Mouse (Mus musculus): ENCODE results near the gene Ddx42.

DNA sequence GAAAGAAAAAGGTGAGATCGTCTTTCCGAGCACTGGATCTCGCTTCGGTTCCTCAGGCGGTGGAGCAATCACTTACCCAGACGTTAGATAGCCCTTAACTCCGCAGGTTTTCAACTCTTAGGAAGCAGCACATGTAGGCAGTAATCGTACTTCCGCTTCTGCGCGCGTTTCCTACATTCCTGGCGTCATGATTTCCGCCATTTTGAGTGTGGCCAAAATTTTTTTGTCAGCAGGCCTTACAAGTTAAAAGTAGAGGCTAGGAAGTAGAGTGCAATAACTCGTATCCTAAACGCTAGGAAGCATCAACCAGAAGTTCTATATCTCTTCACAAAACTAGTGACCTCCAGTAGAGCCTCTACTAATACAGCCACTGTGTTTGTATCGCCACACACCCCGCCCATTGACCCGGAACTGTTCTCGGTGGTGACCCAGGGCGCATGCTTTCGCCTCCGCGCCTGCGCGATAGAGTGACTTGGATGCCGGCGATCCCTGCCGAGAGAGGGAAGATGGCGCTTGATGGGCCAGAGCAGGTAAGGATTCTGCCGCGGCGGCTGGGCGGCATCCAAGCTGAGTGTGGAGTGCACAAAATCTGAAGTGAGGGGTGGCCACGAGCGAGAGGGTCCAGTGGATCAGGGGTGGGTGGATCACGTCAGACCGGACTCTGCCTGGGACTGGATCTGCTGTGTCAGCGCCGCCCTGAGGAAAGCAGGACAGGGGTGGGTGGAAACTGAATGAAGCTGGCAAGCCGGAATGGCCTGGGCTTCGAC, 39.1 kb downstream of the Ddx42 start, which contains the start of the genes Ftsj3 and Psmc5:
- TF ChIP-seq CTCF (IDR thresholded peaks at IDR 0.05; ENCODE audit: low read depth), result peak; percentile 60
- TF ChIP-seq EP300 (optimal IDR thresholded peaks at IDR 0.05), result no peak

Data from stomach, postnatal 0 days (tissue).